Mouse (Mus musculus) liver (tissue): ENCODE data around the gene Idua.

Experiments
- DNase-seq: peaks from one replicate; pipeline ENCODE4 v3.0.0-alpha.2; 2020; ENCODE audit warnings: mixed read lengths

Gene Idua

DNA sequence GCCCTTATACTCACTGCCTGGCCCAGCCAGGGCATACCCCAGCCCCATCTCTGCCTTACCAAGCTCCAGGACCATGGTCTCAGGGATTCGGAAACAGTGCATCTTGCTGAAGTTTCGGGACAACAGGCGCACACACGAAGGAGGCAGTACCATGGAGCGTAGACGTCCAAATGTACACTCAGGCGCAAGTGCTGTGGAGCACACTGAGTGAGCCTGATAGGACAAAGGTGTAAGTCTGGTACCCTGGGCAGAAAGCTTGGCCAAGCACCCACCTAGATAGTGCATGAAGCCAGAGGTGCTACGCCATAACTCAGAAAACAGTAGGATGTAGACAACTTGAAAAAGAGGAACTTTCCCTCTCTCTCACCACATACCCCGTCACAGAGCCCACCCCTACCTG is 4.8 kb upstream of the Idua start:
- DNase-seq, result no peak

DNA sequence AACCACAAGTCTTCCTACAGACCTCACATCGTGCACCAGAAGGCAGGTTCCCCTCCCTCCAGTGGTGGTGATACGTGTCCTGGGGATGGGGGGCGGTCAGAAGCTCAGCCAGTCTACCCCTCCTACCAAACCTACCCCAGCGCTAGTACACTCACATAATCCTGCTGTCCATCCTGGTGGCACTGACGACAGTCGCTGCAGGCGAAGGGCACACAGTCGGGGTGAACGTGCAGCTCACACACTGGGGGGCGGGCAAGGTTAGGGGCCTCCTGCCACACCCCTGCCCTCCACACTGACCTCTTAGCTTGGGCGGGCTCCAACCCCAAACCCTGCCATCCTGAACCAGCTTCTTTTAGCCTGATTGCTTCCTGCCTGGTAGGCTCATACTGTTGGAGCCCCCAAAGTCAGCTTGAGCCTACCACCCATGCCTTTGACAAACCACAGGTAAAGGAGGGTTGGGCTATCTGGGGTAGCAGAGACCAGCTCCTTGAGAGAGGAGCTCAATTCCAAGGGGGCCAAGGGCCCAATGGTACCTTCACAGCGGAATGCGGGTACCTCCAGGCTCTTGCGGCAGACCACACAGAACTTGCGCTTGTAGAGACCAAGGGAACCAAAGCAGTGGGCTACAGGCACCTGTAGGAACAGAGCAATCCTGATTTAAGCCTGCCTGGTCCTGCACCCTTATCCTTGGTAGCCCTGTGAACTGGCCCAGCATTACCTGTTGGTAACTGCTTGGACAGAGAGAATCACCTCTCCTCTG is 4.1 kb upstream of the Idua start:
- DNase-seq, result no peak

DNA sequence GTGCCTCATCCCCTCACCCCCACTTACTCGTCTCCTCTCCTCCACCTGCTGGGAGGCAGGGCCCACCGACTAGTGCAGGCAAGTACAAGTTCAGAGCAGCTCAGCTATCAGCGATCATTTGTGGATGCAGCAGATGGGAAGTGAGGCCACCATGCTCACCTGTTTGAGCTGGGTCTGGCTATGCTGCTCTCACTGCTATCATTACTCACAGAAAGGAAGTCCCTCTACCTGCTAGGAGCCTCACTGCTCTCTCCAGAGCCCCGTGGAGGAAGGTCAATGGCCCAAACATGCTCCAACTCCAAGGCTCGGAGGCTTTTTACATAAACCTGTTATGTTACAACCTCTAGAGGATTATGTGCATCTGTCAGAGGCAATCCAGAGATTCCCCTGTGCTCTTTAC is 2.7 kb upstream of the Idua start:
- DNase-seq, result no peak

DNA sequence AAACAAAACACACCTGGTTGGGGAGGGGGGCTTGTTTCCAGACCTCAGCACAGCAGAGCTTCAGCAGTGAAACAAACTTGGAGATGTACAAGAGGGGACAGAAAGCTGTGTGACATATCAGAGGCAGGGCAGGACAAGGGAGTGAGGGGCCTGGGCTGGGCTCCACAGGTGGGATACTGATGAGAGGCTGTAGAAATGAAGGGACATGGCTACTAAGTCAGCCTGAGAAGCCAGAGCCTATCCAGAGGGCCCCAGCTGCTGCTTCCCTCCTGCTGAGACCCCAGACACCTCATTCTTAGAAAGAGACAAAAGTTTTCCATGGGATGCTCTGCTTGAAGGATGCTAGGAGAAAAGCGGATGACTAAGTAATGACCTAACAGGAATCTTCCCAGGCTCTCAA is 1.5 kb upstream of the Idua start:
- peak; percentile 1 for DNase-seq

DNA sequence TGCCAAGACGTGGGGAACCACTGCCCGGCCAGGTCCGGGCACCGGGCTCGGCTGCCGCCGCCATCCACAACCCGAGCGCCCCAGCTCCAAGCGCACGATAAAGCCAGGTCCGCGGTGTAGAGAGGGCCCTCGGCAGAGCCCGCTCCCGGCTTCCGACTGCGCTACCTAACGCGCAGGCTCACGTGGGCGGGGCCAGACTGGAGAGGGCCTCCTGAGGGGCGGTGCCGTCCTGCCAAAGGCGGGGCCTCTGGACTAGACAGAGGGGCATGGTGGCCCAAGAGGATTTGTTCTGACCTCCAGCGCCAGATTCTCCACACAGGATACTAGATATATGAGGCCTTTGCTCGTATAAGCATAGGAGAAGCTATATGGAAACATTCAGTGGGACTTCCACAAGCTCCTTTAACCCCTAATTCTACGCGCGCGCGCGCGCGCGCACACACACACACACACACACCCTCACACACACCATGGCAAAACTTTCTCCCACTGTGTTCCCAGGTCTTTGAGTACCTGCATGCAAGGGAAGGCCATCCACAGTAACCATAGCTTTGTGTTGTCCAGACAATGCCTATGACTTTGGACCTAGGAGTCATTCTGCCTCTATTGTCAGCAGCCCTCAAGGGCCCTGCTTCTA is 619 bp downstream of the Idua start:
- DNase-seq, result peak; percentile 97

DNA sequence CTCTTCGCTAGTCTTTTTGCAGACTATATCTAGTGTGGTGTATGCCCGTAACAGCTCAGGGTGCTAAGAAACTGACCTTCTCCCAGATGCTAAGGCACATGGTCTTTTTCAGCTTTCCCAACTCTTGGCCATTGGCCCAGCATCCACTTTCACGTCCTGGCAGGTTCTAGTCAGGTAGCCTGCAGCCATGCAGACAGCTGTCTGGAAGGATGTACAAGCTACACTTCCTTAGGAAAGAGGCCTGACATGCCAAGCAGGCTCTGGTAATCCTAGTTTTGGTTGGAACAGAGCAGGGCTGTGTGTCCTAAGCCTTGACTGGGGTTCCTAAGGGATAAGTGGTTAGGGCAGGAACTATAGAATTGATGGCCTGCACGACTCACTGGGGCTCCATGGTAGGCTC is 2.6 kb downstream of the Idua start:
- DNase-seq, result no peak

DNA sequence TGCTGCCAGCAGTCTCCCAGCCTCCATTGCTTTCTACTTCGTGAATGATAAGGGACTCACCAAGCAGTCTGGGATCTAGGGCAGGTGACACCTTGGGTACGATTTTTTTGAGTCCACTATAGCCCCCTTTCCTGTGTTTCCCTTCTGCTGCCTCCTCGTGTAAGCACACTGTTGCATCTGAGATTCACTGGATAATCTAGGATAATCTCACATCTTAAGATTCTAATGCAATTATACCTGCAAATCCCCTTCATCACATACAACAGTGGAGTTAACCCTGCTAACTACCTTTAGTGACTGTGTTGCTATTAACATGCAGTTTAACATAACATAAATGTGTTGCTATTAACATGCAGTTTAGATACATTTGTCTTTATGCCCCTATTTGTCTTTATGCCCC is 4.9 kb downstream of the Idua start:
- DNase-seq, result no peak

DNA sequence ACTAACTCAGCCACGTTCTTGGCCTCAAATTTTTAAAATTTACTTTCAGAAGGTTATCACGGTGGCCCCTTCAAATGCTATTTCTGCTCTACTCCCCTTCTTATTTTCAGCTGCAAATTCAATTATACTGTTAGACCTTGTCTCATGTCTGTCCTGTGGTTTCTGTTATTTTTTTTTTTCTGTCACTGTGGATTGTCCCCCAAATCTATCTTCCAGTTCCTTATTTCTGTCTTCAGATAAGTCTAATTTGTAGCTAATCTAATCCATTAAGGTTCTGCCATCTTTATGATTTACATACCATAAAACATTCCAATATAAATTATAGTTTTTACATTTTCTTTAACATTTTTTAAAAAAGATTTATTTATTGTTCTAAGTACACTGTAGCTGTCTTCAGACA is 7.2 kb downstream of the Idua start:
- no peak for DNase-seq

DNA sequence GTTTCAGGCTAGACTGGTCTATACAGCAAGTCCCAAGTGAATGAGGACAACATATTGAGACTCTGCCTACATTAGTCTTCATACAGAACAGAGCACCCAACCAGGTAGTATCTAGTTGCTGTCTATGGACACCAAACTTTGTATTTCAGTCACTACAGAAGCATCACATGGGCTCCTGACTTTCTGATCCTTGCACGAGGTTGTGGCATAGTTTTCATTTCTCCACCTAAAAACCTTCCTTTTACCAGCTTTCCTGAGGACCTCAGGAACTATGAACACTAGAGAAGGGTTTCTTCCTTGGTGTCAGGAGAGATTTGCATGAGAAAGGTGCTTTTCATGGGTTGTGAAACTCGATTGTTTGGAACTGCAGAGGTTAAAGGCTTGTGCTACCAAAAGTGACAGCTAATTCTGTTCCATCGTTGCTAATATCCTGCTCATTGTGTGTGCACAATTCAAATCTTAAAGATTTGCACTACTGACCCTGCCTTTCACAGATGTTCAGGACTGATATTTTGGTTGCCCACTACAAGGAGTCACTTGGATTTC is 8.3 kb downstream of the Idua start:
- no peak for DNase-seq

DNA sequence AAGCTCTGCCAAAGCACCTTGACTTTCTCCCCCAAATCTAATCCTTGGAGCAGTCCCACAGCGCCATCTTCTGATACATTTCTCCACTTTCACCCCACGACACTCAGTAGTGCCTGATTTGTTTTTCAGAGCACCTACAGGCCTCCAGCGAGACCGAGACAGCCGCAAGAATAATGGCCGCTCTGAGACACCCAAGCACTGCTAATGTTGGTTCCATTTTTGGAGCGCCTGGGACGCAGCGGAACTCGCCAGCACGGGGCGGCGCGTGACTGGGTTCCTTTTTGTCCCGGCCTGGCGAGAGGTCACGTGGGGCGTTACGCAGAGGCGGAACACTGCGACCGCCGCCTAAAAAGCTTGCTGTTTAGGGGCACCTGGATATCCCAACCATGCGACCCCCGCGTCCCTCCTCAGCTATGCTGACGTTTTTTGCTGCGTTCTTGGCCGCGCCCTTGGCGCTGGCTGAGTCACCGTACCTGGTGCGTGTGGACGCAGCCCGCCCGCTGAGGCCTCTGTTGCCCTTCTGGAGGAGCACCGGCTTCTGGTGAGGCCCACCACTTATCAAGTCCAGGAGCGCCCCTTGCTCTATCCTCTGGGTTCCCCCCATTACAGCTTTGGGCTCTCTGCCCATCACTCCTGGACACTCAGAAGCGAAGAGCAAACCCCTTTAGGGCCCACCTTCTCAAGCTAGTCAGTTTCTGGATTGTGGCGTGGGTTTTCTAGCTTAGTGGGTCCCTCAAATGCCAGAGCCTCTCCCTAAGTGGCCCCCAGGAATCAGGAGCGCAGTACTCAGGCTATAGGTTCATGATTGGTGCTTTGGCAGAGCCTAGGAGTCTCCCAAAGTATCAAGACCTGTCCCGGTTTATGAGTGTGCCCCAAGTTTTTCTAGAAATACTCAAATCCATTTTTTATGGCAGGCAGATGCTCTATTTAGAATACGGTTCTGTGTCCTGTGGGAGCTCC is 9.1 kb downstream of the Idua start, which contains the start of gene Dgkq:
TSS of gene Dgkq (minus strand) at position 696 of the 960 bp plus-strand sequence.
- DNase-seq, result peak; percentile 87

DNA sequence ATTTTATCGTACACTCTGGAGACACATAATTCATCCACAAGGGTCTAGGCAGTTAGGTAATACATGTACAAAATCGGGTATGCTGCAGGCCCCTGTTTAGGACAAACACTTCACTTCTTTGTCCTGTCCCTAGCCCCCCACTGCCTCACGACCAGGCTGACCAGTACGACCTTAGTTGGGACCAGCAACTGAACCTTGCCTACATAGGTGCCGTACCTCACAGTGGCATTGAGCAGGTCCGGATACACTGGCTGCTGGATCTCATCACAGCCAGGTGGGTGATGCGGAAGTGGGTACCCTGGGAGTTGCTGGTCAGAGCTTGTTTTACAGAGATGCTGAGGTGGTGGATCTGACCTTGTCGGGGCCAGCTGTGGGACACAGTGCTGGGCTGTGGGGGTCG is 9.9 kb downstream of the Idua start:
- no peak for DNase-seq

DNA sequence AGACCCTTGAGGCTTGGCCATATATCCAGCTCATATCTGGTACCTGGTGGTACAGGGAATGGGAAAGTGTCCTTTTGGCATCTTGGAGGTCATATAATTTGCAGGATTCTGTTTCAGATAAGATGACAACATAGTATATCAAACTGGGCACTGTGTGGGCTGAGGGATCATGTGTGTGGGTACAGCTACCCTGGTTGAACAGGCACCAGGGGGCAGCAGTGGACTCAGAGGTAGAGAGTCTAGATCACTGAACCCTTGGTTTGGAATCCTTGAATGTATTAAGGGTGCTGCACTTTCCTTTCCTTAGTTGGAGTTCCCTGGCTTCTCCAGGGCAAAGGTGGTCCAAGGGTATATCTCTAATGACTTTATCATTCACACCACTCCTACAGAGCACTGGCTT is 10.7 kb downstream of the Idua start:
- DNase-seq, result peak; percentile 86

DNA sequence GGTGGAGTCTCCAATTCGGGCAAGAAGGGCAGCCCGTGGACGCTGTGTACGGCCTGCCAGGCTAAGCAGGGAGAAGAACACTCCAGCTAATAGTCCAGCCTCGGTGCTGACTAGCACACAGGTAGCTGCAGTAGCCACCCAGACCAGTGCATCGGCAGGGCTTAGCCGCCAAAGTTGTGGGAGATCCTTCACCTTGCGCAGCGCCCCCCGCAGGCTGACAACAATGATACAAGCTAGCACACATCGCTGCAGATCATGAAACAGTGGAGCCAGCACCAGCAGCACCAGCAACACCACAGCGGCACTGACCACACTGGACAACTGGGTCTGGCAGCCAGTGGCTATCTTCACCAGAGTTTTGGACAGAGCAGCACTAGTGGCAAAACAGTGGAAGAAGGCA is 11.6 kb downstream of the Idua start:
- no peak for DNase-seq

DNA sequence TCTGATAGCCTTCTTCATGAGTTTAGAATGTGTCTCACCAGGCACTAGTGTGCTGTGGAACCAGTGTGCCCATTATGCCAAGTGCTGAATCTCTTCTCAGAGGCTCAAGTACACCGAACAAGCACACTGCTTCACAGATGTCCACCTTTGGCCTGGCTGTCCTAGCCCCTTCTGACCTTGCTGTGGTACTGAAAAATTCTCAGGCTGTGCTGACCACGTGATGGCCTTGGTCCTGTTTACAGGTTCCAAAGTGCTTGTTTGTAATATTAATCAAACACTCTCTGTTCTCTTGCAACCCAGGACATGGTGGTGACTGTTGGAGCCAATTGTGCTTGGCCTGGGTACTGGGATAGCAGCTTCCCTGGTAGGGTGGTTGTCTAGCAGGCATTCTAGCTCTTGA is 14.5 kb downstream of the Idua start:
- DNase-seq, result peak; percentile 44

DNA sequence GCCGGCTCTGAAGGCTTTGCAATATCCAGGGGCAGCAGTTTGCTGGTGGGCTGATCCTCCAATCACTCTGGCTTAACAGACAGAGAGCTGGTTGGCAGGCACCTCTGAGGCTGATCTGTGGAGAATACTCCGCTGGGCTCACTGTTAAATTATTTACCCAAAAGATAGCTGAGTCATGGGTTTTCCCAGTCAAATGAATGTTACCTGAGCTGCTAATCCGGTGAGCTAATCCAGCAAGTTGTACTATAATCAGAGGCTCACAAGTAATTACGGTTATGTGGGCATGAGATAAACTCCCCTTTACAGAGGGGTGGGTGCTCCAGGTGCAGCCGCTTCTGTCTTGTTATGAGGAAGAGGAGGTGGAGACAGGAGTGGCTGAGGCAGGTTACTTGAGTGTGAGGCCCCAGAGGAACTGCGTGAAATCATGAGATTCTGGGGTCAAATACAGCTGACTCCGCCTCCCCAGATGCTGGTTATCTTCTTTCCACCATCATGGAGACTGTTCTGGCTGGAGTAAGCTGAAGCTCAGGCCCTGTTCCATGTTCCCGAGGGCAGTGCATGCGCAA is 15.2 kb downstream of the Idua start, which contains the start of gene Slc26a1:
TSS of gene Slc26a1 (minus strand) at position 319 of the 566 bp plus-strand sequence.
- peak; percentile 79 for DNase-seq

DNA sequence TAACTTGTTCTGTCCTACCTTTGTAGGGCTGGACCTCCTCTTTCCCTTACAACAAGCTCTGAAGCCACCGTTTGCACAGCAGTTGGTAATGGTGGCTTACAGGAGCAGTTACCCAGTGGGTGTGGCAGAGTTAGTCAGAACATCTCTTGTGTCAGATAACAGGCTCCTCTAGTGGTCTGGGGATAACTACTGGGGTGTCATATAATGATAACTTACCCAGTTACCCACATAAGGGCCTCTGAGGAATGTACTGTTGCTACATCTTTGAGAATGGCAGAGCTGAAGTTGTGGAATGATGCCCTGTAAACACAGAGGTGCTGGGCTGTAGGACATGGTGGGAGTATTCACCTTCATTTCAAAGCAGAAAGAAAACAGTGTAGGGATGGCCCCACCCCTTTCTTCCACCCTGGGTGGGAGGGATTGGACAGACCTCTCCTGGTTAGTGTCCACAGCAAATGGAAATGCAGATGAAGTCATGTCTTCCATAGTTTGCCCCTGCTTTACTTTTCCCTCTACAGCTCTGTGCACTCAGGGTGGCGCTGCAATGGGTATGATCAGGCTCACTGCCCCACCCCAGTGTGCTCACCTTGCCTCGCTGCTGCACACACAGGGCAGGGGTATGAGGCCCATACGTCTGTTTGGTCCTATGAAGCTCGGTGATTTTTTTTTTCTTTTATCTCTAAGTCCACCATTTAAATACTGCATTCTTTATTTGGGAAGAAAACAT is 16.8 kb downstream of the Idua start:
- DNase-seq, result peak; percentile 69

DNA sequence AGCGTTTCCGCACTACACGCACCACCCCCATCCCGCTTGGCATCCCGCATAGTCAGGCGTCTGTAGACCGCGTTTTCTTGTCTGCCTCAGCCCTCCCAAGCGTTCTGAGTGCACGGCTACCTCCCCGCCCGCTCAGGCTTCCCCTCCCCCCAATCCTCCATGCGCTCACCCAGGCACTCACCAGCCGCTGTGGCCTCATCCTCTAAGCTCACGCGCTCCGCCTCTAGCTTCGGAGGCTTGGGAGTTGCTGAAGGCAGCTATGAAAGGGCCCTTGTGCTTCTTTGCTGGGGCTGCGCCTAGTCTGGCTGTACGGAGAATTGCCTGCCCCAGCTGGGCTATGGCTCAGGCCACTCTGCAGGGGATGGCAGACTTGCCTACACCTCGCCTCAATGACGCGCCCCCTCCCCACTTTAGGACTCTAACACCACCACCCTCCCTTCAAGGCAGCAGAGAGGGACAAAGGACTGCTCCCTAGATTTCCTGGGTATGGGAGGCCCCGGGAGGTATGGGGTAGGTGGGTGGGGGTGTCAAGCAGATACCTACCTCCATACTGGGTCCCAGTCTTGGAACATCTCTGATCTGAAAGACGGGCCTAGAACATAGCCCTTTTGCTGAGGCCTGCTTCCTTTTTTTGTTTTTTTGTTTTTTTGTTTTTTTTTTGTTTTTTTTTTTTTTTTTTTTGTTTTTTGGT is 17.6 kb downstream of the Idua start:
- peak; percentile 83 for DNase-seq

DNA sequence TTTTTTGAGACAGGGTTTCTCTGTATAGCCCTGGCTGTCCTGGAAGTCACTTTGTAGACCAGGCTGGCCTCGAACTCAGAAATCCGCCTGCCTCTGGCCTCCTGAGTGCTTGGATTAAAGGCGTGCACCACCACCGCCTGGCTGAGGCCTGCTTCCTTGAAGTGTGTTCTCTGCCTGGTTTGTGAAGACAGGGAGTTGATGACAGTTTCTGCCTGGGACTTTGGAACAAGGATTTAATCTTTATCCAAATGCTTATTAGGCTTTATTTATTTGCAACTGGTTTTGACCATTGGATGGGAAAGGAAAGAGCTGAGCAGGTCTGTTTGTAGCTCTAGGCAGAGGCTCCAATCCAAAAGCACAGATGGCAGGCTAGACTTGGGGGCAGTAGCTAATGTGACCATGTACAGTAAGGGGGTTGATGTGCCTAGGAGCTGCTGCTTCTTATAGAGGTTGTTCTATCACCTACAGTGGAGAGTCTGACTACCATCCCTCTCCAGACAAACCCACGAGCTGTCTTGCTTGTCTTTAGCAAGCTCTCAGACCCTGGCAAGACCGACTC is 18.2 kb downstream of the Idua start:
- DNase-seq, result no peak

DNA sequence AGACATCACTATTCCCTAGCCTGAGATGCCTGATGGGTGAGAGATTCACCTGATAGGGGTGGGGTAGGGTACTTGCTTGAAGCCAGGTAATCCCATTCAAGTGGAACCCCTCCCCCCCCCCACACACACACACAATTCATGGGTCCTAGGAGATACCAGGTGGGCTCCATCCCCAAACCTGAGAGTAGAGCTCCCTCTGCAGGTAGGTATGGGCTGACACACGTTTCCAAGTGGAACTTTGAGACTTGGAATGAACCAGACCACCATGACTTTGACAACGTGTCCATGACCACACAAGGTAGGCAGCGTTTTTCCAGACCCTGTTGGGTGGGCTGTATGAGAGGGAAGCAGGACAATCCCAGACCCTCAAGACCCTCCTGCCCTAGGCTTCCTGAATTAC is 19.8 kb downstream of the Idua start:
- no peak for DNase-seq

DNA sequence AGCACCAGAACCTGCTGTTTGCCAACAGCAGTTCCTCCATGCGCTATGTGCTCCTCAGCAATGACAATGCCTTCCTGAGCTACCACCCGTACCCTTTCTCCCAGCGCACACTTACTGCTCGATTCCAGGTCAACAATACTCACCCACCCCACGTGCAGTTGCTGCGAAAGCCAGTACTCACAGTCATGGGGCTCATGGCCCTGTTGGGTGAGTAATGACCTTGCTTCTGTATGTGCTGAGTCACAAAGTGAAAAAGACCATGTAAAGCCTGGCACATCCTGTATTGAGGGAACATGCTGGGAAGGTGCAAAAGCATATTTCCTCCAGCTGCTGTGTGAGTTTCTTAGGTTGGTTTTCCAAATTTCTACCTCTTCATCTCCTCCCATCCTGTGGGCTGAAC is 20.7 kb downstream of the Idua start:
- DNase-seq, result no peak

DNA sequence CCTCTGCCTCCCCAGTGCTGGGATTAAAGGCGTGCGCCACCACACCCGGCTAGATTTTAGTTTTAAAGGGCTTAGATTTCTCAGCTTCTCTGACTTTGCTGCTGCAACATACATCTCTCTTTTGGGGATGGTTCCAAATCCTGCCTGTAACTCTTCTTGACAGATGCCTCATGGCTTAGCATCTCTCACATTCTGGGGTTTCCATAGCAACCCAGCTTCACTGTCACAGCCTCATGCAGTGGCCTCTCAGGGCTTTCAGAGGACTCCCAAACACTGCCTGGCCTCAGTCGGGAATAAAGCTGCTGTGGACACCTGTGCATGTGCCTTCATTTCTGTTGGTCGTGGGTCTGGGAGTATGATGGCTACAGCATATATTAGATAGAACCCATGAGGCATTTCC is 29.0 kb downstream of the Idua start:
- DNase-seq, result no peak
